Mouse (Mus musculus): ENCODE results near the gene Piwil4.

The Piwil4 gene

GRCm38 (mm10) chr9:14698582-14699287 is 41.8 kb downstream of the Piwil4 start:
- TF ChIP-seq GATA4 (IDR thresholded peaks at IDR 0.05; ENCODE audit: insufficient replicate concordance, low read length): no peak

GRCm38 (mm10) chr9:14697903-14698302 is 42.6 kb downstream of the Piwil4 start:
- TF ChIP-seq GATA4 (IDR thresholded peaks at IDR 0.05; ENCODE audit: insufficient replicate concordance, low read length): no peak

- no peak for TF ChIP-seq GATA4 (IDR thresholded peaks at IDR 0.05; ENCODE audit: insufficient replicate concordance, low read length)
These were observed 51.0 kb downstream of the Piwil4 start for GRCm38 (mm10) chr9:14689376-14690108.

GRCm38 (mm10) chr9:14684363-14684762 is 56.2 kb downstream of the Piwil4 start:
- no peak for TF ChIP-seq GATA4 (IDR thresholded peaks at IDR 0.05; ENCODE audit: insufficient replicate concordance, low read length)

GRCm38 (mm10) chr9:14682741-14683140 is 57.8 kb downstream of the Piwil4 start:
- no peak for TF ChIP-seq GATA4 (IDR thresholded peaks at IDR 0.05; ENCODE audit: insufficient replicate concordance, low read length)

GRCm38 (mm10) chr9:14680584-14680983 is 59.9 kb downstream of the Piwil4 start:
- no peak for TF ChIP-seq GATA4 (IDR thresholded peaks at IDR 0.05; ENCODE audit: insufficient replicate concordance, low read length)

- TF ChIP-seq GATA4 (IDR thresholded peaks at IDR 0.05; ENCODE audit: insufficient replicate concordance, low read length): no peak
These were observed 64.5 kb downstream of the Piwil4 start for GRCm38 (mm10) chr9:14675707-14676691.

- no peak for TF ChIP-seq GATA4 (IDR thresholded peaks at IDR 0.05; ENCODE audit: insufficient replicate concordance, low read length)
These were observed 66.0 kb downstream of the Piwil4 start for GRCm38 (mm10) chr9:14674506-14674905.

- TF ChIP-seq GATA4 (IDR thresholded peaks at IDR 0.05; ENCODE audit: insufficient replicate concordance, low read length): no peak
These were observed 67.4 kb downstream of the Piwil4 start for GRCm38 (mm10) chr9:14673109-14673508.

- no peak for TF ChIP-seq GATA4 (IDR thresholded peaks at IDR 0.05; ENCODE audit: insufficient replicate concordance, low read length)
These were observed 72.2 kb downstream of the Piwil4 start for GRCm38 (mm10) chr9:14668382-14668781.

- no peak for TF ChIP-seq GATA4 (IDR thresholded peaks at IDR 0.05; ENCODE audit: insufficient replicate concordance, low read length)
These were observed 74.5 kb downstream of the Piwil4 start for GRCm38 (mm10) chr9:14666071-14666470.

- TF ChIP-seq GATA4 (IDR thresholded peaks at IDR 0.05; ENCODE audit: insufficient replicate concordance, low read length): no peak
These were observed 76.9 kb downstream of the Piwil4 start for GRCm38 (mm10) chr9:14663591-14663990.

- no peak for TF ChIP-seq GATA4 (IDR thresholded peaks at IDR 0.05; ENCODE audit: insufficient replicate concordance, low read length)
These were observed 77.7 kb downstream of the Piwil4 start for GRCm38 (mm10) chr9:14662876-14663275.

- TF ChIP-seq GATA4 (IDR thresholded peaks at IDR 0.05; ENCODE audit: insufficient replicate concordance, low read length): no peak
These were observed 78.4 kb downstream of the Piwil4 start for GRCm38 (mm10) chr9:14662138-14662537.

- TF ChIP-seq GATA4 (IDR thresholded peaks at IDR 0.05; ENCODE audit: insufficient replicate concordance, low read length): no peak
These were observed 82.6 kb downstream of the Piwil4 start for GRCm38 (mm10) chr9:14657926-14658325.
